Mouse (Mus musculus): ENCODE results near the gene Amn1. TPM values are rescaled to one million over a fixed set of nuclear protein-coding genes. Genes with fewer than 3 reads are reported as not detected.
"Not testable (repeated sequence)": the region's sequence is repeated elsewhere in the genome, so short reads cannot be mapped to it uniquely, and the experiment has no call there.

The Amn1 gene
- total RNA-seq, 2 experiments from 2014 or later, result 2.6 to 18.7 TPM

- ATAC-seq (replicated peaks; ENCODE audit: low FRiP score, low TSS enrichment, poor library complexity, severe bottlenecking), result not testable (repeated sequence)
Observed at GRCm38 (mm10) chr6:149167038-149167437, 21.5 kb downstream of the Amn1 start.

GRCm38 (mm10) chr6:149155031-149155841 is 33.3 kb downstream of the Amn1 start:
- ATAC-seq (replicated peaks; ENCODE audit: low FRiP score, low TSS enrichment, poor library complexity, severe bottlenecking), result peak; percentile 83

GRCm38 (mm10) chr6:149154116-149155030 is 34.1 kb downstream of the Amn1 start:
- ATAC-seq (replicated peaks; ENCODE audit: low FRiP score, low TSS enrichment, poor library complexity, severe bottlenecking), result no peak

DNA sequence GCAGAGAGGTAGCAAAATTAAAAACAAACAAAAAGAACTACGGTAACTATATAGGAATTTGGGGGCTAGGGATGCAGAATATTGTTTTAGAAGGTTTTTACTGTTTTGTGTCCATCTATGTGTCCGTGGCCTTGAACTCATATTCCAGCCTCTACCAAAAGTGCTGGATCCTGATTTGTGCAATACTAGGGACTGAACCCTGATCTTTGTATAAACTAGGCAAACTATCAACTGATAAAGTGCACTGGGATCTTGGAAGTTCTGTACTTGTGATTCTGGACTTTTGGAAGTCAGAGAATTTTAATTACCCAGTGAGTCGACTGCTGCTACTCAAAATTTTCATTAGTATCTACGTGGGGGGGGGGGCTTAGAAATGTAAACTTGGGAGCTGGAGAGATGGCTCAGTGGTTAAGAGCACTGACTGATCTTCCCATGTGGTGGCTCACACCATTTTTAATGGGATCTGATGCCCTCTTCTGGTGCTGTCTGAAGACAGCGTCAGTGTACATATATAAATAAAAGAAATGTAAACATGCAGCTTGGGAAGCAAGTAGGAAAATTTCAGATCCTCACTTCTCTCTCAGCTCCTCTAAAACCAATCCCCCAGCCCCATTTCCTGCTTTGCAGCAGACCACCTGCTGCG is 34.9 kb downstream of the Amn1 start:
- ATAC-seq (replicated peaks; ENCODE audit: low FRiP score, low TSS enrichment, poor library complexity, severe bottlenecking), result no peak

- ATAC-seq (replicated peaks; ENCODE audit: low FRiP score, low TSS enrichment, poor library complexity, severe bottlenecking), result no peak
Observed at GRCm38 (mm10) chr6:149152119-149152518, 36.4 kb downstream of the Amn1 start.

DNA sequence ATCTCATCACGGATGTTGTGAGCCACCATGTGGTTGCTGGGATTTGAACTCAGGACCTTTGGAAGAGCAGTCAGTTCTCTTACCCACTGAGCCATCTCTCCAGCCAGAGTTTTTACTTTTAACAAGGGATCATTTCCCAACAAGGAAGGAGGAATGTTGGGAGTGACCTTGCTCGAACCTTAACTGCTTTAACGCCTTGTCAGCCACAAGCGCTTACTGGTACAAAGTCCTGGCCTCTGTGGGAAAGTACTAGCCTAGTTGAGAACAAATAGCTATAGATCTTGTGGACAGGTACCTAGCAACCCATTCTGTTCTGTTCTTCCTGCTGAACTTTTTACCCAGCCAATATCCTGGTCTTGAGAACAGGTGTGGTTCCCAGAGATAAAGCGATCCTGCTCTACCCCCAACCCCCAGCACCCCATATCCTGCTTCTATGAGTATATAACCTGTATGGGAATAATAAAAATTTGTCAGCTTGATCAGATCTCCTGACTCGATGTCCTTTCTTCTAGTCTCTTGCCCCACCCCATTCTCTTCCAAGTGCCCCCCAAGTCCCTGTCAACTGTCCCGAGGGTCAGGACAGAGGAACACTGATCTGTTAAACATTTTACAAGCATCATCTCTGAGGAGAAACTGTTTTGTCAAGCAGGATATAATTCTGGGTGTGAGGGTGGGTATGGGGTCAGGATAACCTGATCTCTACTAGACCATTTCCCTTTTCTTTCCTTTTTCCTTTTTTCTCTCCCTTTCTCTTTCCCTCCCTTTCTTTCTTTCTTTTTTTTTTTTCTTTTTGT is 39.9 kb downstream of the Amn1 start:
- ATAC-seq (replicated peaks; ENCODE audit: low FRiP score, low TSS enrichment, poor library complexity, severe bottlenecking), result no peak

- no peak for ATAC-seq (replicated peaks; ENCODE audit: low FRiP score, low TSS enrichment, poor library complexity, severe bottlenecking)
Observed at GRCm38 (mm10) chr6:149145143-149145542, 43.4 kb downstream of the Amn1 start.

DNA sequence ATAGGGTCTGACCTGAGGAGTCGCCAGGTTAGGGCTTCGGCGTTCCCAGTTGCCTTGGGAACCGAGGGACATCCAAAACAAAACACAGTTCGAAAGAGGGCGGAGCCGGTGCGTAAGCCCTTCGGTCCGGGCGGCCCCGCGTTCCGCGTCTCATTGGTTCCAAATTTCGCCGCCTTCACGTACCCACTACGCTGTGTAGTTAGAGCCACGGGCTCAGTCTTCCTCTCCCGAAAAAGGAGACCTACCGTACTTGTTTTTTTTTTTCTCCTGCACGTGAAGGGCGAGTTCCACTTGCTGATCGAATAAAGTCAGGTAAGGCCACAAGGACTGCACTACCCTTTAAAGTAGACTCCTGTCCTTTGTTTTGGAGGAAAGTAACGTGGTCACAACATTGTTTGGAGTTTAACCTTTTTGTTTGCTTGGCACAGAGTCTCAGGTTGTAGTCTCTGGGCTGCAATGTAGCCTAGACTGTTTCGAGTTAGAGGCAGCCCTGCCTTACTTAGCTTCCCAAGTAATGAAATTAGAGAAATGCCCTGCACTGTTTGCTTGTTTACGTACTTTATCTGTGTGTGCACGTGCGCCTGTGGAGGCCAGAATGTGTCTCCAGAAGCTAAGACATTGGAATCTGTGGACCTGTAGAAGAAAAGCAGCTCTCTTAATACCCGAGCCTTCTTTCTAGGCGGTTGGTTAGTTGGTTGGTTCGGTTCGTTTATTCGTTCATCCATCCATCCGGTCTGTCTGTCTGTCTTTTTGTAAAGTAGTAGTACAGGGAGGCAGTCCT is 46.9 kb downstream of the Amn1 start:
- ATAC-seq (replicated peaks; ENCODE audit: low FRiP score, low TSS enrichment, poor library complexity, severe bottlenecking), result peak; percentile 94

DNA sequence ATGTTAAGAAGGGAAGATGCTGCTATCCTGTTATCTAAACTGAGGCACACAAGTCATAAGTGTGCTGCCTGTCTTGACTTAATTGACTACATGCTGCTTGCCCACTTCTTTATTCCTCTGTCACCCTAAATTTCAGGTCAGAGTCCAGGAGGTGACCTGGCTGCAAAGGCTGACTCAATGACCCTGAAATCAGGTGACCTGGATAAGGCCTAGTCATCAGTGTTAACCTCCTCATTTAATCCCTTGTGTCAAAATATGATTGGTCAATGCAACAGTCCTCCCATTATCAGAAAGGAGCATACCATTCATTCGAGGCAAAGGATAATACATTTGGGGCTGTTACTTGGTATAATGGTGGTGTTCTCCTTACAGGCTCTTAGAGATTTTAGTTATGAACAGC is 49.0 kb downstream of the Amn1 start, which contains the start of gene Etfbkmt:
TSS of gene Etfbkmt (plus strand) at position 379 of the 400 bp plus-strand sequence.
- no peak for ATAC-seq (replicated peaks; ENCODE audit: low FRiP score, low TSS enrichment, poor library complexity, severe bottlenecking)

DNA sequence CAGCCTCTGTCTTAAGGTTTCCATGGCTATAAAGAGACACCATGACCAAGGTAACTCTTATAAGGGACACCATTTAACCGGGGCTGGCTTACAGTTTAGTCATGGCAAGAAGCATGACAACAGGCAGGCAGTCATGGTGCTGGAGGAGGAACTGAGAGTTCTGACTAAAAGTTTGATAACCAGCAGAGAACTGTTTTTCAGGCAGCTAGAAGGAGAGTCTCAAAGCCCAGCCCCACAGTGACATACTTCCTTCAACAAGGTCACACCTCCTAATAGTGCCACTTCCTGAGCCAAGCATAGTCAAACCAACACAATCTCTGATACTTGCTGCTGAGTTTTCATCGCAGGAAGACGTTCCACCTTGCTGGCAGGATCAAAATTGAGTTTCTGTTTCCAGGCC is 49.5 kb downstream of the Amn1 start:
- no peak for ATAC-seq (replicated peaks; ENCODE audit: low FRiP score, low TSS enrichment, poor library complexity, severe bottlenecking)

DNA sequence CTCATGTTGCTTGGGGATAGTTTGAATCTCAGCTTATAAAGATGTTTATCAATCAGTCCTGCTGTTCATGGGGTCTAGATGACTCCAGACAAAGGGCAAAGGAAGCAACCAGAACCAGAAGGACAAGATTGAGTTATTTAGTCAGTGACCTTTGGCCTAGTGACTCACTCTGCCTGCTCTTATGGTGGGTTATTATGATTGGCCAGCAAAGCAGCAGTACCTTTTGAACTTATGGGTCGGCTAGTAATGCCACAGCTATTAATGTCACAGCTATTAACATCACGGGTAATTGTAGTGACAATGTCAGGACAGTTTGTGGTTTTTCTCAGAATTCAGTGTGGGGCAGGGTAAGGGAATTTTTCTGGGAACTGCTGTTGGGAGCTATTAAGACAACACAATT is 50.6 kb downstream of the Amn1 start:
- ATAC-seq (replicated peaks; ENCODE audit: low FRiP score, low TSS enrichment, poor library complexity, severe bottlenecking), result no peak

GRCm38 (mm10) chr6:149135631-149136030 is 52.9 kb downstream of the Amn1 start:
- ATAC-seq (replicated peaks; ENCODE audit: low FRiP score, low TSS enrichment, poor library complexity, severe bottlenecking), result no peak

DNA sequence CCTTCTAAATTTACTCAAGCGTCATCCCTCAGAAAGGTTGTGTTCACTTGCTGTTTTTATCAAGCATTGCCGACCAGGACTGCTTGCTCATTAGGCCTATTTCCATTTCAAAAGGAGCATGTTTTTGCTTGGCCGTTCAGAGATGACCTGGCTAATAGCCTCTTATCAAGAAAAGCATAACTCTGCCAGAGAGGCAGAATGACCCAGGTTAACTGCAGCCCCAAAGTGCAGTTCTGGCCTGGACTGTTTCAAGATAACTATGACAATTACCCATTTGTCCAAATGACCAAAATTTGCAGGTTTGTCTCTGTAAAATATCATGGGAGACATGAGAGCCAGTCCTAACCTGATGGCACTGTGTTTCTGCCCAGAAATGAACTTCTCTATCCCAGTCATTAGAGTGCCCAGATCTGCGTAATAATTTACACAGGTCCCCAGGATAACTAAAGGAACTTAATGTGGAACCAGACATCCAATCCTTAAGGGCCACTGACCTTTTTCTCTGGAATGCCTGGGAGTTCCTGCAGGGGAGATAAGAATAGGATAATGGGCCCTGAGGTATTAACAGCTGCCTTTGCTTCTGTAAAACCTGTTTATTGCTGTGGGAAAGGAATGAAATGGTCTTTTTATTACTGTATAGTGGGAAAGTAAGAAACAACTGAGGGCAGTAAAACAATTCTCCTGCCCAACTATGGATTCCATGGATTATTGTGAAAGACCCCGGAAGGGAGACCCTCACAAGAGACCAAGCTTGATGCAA is 53.9 kb downstream of the Amn1 start:
- no peak for ATAC-seq (replicated peaks; ENCODE audit: low FRiP score, low TSS enrichment, poor library complexity, severe bottlenecking)

GRCm38 (mm10) chr6:149132311-149133077 is 56.0 kb downstream of the Amn1 start:
- peak; percentile 96 for ATAC-seq (replicated peaks; ENCODE audit: low FRiP score, low TSS enrichment, poor library complexity, severe bottlenecking)

DNA sequence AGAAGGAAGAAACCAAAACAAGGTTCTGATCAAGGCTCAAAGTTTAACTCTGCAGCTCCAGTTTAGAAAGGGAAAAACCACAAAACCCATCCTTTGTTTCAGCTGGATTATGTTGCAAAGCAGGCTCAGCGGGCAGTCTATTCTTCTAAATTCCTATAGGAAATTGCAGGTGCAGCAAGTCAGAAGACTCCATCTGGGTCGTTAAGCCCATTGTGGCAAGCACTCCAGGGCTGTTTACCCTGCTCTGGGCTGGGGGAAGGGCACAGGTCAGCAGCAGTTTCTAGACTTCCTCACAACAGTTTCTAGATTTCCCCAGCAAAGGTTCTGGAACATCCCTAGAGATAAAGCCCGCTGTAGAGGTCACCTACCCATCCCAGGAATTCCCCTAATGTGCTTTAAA is 57.4 kb downstream of the Amn1 start:
- ATAC-seq (replicated peaks; ENCODE audit: low FRiP score, low TSS enrichment, poor library complexity, severe bottlenecking), result no peak

- not testable (repeated sequence) for ATAC-seq (replicated peaks; ENCODE audit: low FRiP score, low TSS enrichment, poor library complexity, severe bottlenecking)
Observed at GRCm38 (mm10) chr6:149129870-149130269, 58.6 kb downstream of the Amn1 start, which contains the start of gene Gm10203. TSS of gene Gm10203 (plus strand) at chr6:149130170.

DNA sequence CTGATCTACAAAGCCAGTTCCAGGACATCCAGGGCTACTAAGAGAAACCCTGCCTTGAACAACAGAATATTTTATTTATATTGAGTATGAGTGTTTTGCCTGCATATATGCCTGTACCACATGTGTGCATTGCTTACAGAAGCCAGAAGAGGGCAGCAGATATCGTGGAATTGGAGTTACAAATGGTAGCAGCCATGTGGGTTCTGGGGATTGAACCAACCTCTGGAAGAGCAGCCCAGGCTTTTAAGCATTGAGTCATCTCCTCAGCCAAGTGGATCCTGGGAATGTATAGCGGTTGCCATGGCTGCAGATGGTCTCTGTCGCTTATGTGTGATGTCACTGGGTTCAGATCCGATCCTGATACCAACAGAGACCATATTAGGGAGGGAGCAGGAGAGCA is 61.8 kb downstream of the Amn1 start:
- ATAC-seq (replicated peaks; ENCODE audit: low FRiP score, low TSS enrichment, poor library complexity, severe bottlenecking), result peak; percentile 93

All from megakaryocyte-erythroid progenitor cell, adult 5-6 weeks (primary cell).